Mouse (Mus musculus): ENCODE measurements around the gene Panx3. TPM values are rescaled to one million over a fixed set of nuclear protein-coding genes. Genes with fewer than 3 reads are reported as not detected.

Panx3 gene
- polyA plus RNA-seq, 1 experiment: not detected

GRCm38 (mm10) chr9:37664604-37665003 lies 4.4 kb downstream of the Panx3 start:
- no peak overlapping the region for H3K4me3 ChIP-seq (ENCODE audit: insufficient read depth, low read length)
- TF ChIP-seq POLR2A (IDR thresholded peaks at IDR 0.05; ENCODE audit: extremely low read depth, insufficient read depth, low read length) (no peak), CTCF (IDR thresholded peaks at IDR 0.05; ENCODE audit: extremely low read depth, insufficient read depth, low read length) (no peak)
- no peak overlapping the region for H3K27ac ChIP-seq (ENCODE audit: insufficient read depth, low read length)
- H3K4me1 ChIP-seq (ENCODE audit: control insufficient read depth, insufficient read depth, low read length): no peaks in the 10 kb centered on the region

DNA sequence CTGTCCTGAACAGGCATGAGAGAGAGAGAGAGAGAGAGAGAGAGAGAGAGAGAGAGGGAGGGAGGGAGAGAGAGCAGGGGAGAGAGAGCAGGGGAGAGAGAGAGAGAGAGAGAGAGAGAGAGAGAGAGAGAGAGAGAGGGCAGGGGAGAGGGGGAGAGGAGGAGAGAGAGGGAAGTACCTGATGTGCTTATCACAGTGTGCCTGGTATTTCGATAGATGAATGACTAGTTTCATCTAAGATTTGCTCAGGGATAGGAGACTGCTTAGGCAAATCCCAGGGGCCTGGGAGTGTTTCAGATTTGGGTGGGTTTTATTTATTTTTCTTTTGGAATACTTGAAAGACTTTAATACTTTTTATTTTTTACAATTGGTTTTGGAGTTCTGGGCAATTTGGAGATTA lies 5.8 kb downstream of the Panx3 start:
- no peak for TF ChIP-seq CTCF (IDR thresholded peaks at IDR 0.05; ENCODE audit: extremely low read depth, insufficient read depth, low read length)
- no peak for TF ChIP-seq POLR2A (IDR thresholded peaks at IDR 0.05; ENCODE audit: extremely low read depth, insufficient read depth, low read length)
- no peak overlapping the region for H3K27ac ChIP-seq (ENCODE audit: insufficient read depth, low read length)
- no peak overlapping the region for H3K4me3 ChIP-seq (ENCODE audit: insufficient read depth, low read length)
- no peaks in the 10 kb centered on the region for H3K4me1 ChIP-seq (ENCODE audit: control insufficient read depth, insufficient read depth, low read length)

DNA sequence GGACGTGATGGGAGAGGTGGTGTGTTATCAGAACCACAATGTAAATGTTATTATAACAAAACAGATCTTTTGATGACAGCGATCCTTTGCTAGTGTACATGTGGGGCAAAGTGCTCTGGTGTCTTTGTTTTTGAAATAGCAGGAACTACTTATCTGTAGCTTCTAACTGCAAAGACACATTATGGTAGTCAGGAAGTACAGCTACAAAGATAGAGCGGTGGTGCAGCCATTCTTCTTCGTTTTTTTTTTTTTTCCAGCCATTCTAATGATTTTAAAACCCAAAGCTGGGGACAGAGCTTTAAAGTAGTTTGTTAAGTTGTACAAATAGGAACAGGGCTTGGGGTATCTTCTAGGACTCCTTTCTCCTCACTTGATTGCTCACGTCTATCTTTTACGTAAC lies 9.6 kb downstream of the Panx3 start:
- H3K27ac ChIP-seq (ENCODE audit: insufficient read depth, low read length): no peak overlapping the region
- TF ChIP-seq POLR2A (IDR thresholded peaks at IDR 0.05; ENCODE audit: extremely low read depth, insufficient read depth, low read length): no peak
- TF ChIP-seq CTCF (IDR thresholded peaks at IDR 0.05; ENCODE audit: extremely low read depth, insufficient read depth, low read length): no peak
- H3K4me3 ChIP-seq (ENCODE audit: insufficient read depth, low read length): no peak overlapping the region
- no peaks in the 10 kb centered on the region for H3K4me1 ChIP-seq (ENCODE audit: control insufficient read depth, insufficient read depth, low read length)

GRCm38 (mm10) chr9:37656931-37657481 lies 12.0 kb downstream of the Panx3 start, which contains the start of gene Tbrg1:
Tbrg1 (minus strand) TSS chr9:37657312.
- H3K4me3 ChIP-seq (ENCODE audit: insufficient read depth, low read length): peak within 1 kb of the TSS; percentile 74
- TF ChIP-seq POLR2A (IDR thresholded peaks at IDR 0.05; ENCODE audit: extremely low read depth, insufficient read depth, low read length) (peak; percentile 48; the same call in 1 of the 2 replicates), CTCF (IDR thresholded peaks at IDR 0.05; ENCODE audit: extremely low read depth, insufficient read depth, low read length) (no peak)
- no peak within 1 kb of the TSS for H3K27ac ChIP-seq (ENCODE audit: insufficient read depth, low read length)
- no peaks in the 10 kb centered on the region for H3K4me1 ChIP-seq (ENCODE audit: control insufficient read depth, insufficient read depth, low read length)

DNA sequence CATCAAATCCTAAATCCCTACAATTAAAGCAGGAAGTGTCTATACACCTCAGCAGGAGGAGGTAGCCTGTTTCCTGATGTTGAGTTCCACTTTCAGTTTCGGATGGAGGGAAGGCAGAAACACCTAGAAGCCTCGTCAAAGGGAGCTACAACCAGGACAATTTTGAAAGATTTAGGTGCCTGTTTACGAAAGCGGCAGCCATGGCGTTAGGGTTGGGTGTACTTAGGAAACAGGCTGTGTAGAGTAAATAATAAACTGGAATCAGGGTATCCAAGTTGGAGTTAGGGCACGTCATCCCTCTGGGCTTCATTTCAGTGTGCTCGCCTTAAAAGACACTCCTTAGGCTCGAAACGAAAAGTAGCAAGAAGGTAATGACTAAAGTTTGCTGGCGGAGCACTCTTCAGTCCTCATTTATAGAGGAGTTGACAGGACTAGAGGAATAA lies 12.6 kb downstream of the Panx3 start:
- H3K4me1 ChIP-seq (ENCODE audit: control insufficient read depth, insufficient read depth, low read length): no peaks in the 10 kb centered on the region
- peak overlapping the region; percentile 74 for H3K4me3 ChIP-seq (ENCODE audit: insufficient read depth, low read length)
- TF ChIP-seq CTCF (IDR thresholded peaks at IDR 0.05; ENCODE audit: extremely low read depth, insufficient read depth, low read length) (no peak), POLR2A (IDR thresholded peaks at IDR 0.05; ENCODE audit: extremely low read depth, insufficient read depth, low read length) (no peak)
- H3K27ac ChIP-seq (ENCODE audit: insufficient read depth, low read length): no peak overlapping the region

DNA sequence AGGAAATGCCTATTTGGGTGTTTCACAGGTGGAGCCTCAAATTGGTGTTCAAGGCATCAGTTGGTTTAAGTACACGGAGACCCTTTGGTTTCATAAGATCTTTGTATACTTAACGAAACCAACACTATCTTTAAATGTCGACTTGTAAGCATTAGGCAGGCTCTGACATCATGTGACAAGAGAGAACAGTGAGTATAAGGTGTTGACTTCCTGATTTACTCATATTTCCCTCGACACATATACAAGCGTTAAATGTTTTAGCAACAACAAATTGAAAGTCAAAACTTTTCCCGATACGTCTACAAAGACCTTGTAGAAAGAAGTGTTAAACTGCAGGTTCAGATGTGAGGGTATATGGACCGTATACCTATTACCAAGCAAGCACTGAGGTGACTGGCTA lies 13.1 kb downstream of the Panx3 start:
- H3K27ac ChIP-seq (ENCODE audit: insufficient read depth, low read length): no peak overlapping the region
- no peak for TF ChIP-seq POLR2A (IDR thresholded peaks at IDR 0.05; ENCODE audit: extremely low read depth, insufficient read depth, low read length)
- no peak for TF ChIP-seq CTCF (IDR thresholded peaks at IDR 0.05; ENCODE audit: extremely low read depth, insufficient read depth, low read length)
- H3K4me3 ChIP-seq (ENCODE audit: insufficient read depth, low read length): peak overlapping the region; percentile 74; the same call in 1 of the 2 replicates
- H3K4me1 ChIP-seq (ENCODE audit: control insufficient read depth, insufficient read depth, low read length): no peaks in the 10 kb centered on the region

DNA sequence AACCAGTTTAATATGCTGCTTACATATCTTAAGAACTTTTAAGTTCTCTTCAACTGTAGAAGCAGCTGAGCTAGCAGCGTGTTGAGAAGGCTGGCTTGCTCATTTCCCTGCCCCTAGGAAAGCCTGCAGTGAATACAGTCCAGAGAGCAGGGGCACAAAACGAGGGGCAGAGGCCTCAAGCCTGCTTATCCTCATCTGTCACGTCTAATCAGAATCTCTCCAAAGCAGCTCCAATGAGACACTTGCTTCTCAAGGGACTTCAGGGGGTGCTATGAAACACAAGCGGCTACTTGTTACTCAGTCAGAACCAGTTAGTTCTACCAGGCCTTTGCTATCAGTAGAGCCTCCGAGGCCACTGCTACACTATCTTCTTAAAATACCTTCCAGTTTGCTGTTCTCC lies 15.2 kb downstream of the Panx3 start:
- Histone ChIP-seq H3K4me3 (ENCODE audit: insufficient read depth, low read length) (no peak overlapping the region), H3K4me1 (ENCODE audit: control insufficient read depth, insufficient read depth, low read length) (no peaks in the 10 kb centered on the region), H3K27ac (ENCODE audit: insufficient read depth, low read length) (no peak overlapping the region)
- TF ChIP-seq POLR2A (IDR thresholded peaks at IDR 0.05; ENCODE audit: extremely low read depth, insufficient read depth, low read length) (no peak), CTCF (IDR thresholded peaks at IDR 0.05; ENCODE audit: extremely low read depth, insufficient read depth, low read length) (no peak)

DNA sequence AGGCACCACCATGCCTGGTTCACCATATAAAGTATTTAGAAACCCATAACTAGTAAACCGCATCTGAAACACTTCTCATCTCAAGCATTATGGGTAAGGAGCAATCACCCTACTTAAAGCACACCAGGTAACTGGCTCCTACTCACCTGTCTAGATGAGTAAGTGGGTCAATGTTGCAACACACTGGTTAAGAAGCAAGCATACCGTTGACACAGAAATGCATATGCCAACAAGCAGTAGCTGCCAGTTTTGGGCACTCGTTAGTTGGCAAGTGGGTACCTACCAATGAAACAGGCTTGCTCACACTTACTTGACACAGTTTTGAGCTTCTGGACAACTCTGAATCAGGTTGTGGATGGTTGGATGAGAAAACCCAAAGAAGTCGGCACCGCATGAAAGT lies 18.4 kb downstream of the Panx3 start:
- TF ChIP-seq CTCF (IDR thresholded peaks at IDR 0.05; ENCODE audit: extremely low read depth, insufficient read depth, low read length) (no peak), POLR2A (IDR thresholded peaks at IDR 0.05; ENCODE audit: extremely low read depth, insufficient read depth, low read length) (no peak)
- H3K4me3 ChIP-seq (ENCODE audit: insufficient read depth, low read length): no peak overlapping the region
- no peaks in the 10 kb centered on the region for H3K4me1 ChIP-seq (ENCODE audit: control insufficient read depth, insufficient read depth, low read length)
- no peak overlapping the region for H3K27ac ChIP-seq (ENCODE audit: insufficient read depth, low read length)

- H3K4me1 ChIP-seq (ENCODE audit: control insufficient read depth, insufficient read depth, low read length): no peaks in the 10 kb centered on the region
- H3K4me3 ChIP-seq (ENCODE audit: insufficient read depth, low read length): no peak overlapping the region
- H3K27ac ChIP-seq (ENCODE audit: insufficient read depth, low read length): no peak overlapping the region
- TF ChIP-seq POLR2A (IDR thresholded peaks at IDR 0.05; ENCODE audit: extremely low read depth, insufficient read depth, low read length) (no peak), CTCF (IDR thresholded peaks at IDR 0.05; ENCODE audit: extremely low read depth, insufficient read depth, low read length) (no peak)
Observed at GRCm38 (mm10) chr9:37646246-37646645, 22.8 kb downstream of the Panx3 start.

- Histone ChIP-seq H3K4me3 (ENCODE audit: insufficient read depth, low read length) (no peak overlapping the region), H3K27ac (ENCODE audit: insufficient read depth, low read length) (no peak overlapping the region), H3K4me1 (ENCODE audit: control insufficient read depth, insufficient read depth, low read length) (no peaks in the 10 kb centered on the region; the same call in 1 of the 2 replicates)
- no peak for TF ChIP-seq CTCF (IDR thresholded peaks at IDR 0.05; ENCODE audit: extremely low read depth, insufficient read depth, low read length)
- no peak for TF ChIP-seq POLR2A (IDR thresholded peaks at IDR 0.05; ENCODE audit: extremely low read depth, insufficient read depth, low read length)
Observed at GRCm38 (mm10) chr9:37638721-37639120, 30.3 kb downstream of the Panx3 start.

Measured in cortical plate, adult 2 months (tissue).